Mouse (Mus musculus) liver, embryonic 16.5 days (tissue): ENCODE results near the gene Carmil1. TPM values are rescaled to one million over a fixed set of nuclear protein-coding genes. Genes with fewer than 3 reads are reported as not detected.

ENCODE experiments used
- ATAC-seq: fragments of 200-750 bp; cut with Nextera tagmentation; 2 replicates; pipeline ENCODE4 v1.8.0; 2017; ENCODE audit warnings: low read depth, mild to moderate bottlenecking, moderate number of reproducible peaks, moderate library complexity
- H3K27ac ChIP-seq: fragments of 300-500 bp; sonication (generic); 2 replicates; pipeline ENCODE4 v1.5.1; 2014; ENCODE audit warnings: mild to moderate bottlenecking, low read length
- H3K27me3 ChIP-seq: fragments of 300-500 bp; sonication (generic); 2 replicates; pipeline ENCODE4 v1.6.1; 2014; ENCODE audit warnings: low read depth, low read length, mixed read lengths; ENCODE audit not compliant: control insufficient read depth, insufficient read depth
- H3K36me3 ChIP-seq: fragments of 300-500 bp; sonication (generic); 2 replicates; pipeline ENCODE4 v1.6.1; 2014; ENCODE audit warnings: mild to moderate bottlenecking; ENCODE audit not compliant: control insufficient read depth, insufficient read depth
- H3K4me1 ChIP-seq: fragments of 300-500 bp; sonication (generic); 2 replicates; pipeline ENCODE4 v1.6.1; 2014; ENCODE audit warnings: low read depth, low read length, mixed read lengths; ENCODE audit not compliant: control insufficient read depth
- H3K4me2 ChIP-seq: fragments of 300-500 bp; sonication (generic); 2 replicates; pipeline ENCODE4 v1.6.1; 2014; ENCODE audit warnings: low read depth, low read length, mixed read lengths
- H3K4me3 ChIP-seq: fragments of 300-500 bp; sonication (generic); 2 replicates; pipeline ENCODE4 v1.5.1; 2014; ENCODE audit warnings: low read depth, mild to moderate bottlenecking, low read length
- H3K9ac ChIP-seq: fragments of 300-500 bp; sonication (generic); 2 replicates; pipeline ENCODE4 v1.6.1; 2014; ENCODE audit warnings: low read depth, low read length
- H3K9me3 ChIP-seq: fragments of 300-500 bp; sonication (generic); replicated peaks from 2 replicates; pipeline ENCODE4 v1.6.1; 2016; ENCODE audit warnings: low read length; ENCODE audit not compliant: control insufficient read depth
- WGBS: fragments of 180-500 bp; shearing (Covaris S2); extraction: QIAGEN DNeasy Blood & Tissue Kit; methylation state at CpG from one replicate; pipeline ENCODE4 v1.1.7; 2014; ENCODE audit not compliant: insufficient replicate concordance; 5-methylcytosine and 5-hydroxymethylcytosine counted together
- polyA plus RNA-seq: library from polyadenylated mRNA; unstranded; fragments of >200 nt; fragmentation: Nextera tagmentation; extraction: Ambion mirVana; gene quantifications from 2 replicates; pipeline ENCODE4 v1.2.1, GENCODE M21; 2015

Carmil1 gene
- polyA plus RNA-seq, 1 experiment from 2014 or later, result 5.4 TPM

GRCm38 (mm10) chr13:24199861-24200543 lies 80.6 kb downstream of the Carmil1 start:
- no peak overlapping the region for H3K27ac ChIP-seq
- ATAC-seq, result no peak
- 56% methylated on average over 7 of the region's 7 CpGs for WGBS
- H3K4me2 ChIP-seq, result no peak overlapping the region
- H3K4me1 ChIP-seq, result no peaks in the 10 kb centered on the region
- no peak overlapping the region for H3K9ac ChIP-seq
- H3K36me3 ChIP-seq, result no peaks in the 10 kb centered on the region
- no peak overlapping the region for H3K4me3 ChIP-seq
- no peaks in the 10 kb centered on the region for H3K27me3 ChIP-seq
- no peaks in the 10 kb centered on the region for H3K9me3 ChIP-seq

GRCm38 (mm10) chr13:24198396-24198924 lies 82.1 kb downstream of the Carmil1 start:
- Histone ChIP-seq H3K4me2 (no peak overlapping the region), H3K9me3 (peaks cover 6% of the 10 kb centered on the region), H3K36me3 (no peaks in the 10 kb centered on the region), H3K27ac (no peak overlapping the region), H3K27me3 (no peaks in the 10 kb centered on the region), H3K9ac (no peak overlapping the region), H3K4me1 (no peaks in the 10 kb centered on the region), H3K4me3 (no peak overlapping the region)
- ATAC-seq, result no peak
- WGBS, result 59% methylated on average over 2 of the region's 2 CpGs

- no peak for ATAC-seq
- no peaks in the 10 kb centered on the region for H3K27me3 ChIP-seq
- H3K4me3 ChIP-seq, result no peak overlapping the region
- WGBS, result 67% methylated on average over 3 of the region's 3 CpGs
- H3K36me3 ChIP-seq, result no peaks in the 10 kb centered on the region
- no peaks in the 10 kb centered on the region for H3K4me1 ChIP-seq
- H3K4me2 ChIP-seq, result no peak overlapping the region
- H3K27ac ChIP-seq, result no peak overlapping the region
- no peak overlapping the region for H3K9ac ChIP-seq
- peaks cover 9% of the 10 kb centered on the region for H3K9me3 ChIP-seq
Measured at GRCm38 (mm10) chr13:24195371-24195770, 85.2 kb downstream of the Carmil1 start.

- H3K36me3 ChIP-seq, result no peaks in the 10 kb centered on the region
- ATAC-seq, result no peak
- WGBS, result 68% methylated on average over 5 of the region's 5 CpGs
- H3K4me1 ChIP-seq, result no peaks in the 10 kb centered on the region
- H3K4me3 ChIP-seq, result no peak overlapping the region
- H3K27me3 ChIP-seq, result no peaks in the 10 kb centered on the region
- H3K9ac ChIP-seq, result no peak overlapping the region
- H3K4me2 ChIP-seq, result no peak overlapping the region
- peaks cover 9% of the 10 kb centered on the region for H3K9me3 ChIP-seq
- no peak overlapping the region for H3K27ac ChIP-seq
Measured at GRCm38 (mm10) chr13:24194018-24194417, 86.6 kb downstream of the Carmil1 start.

- Histone ChIP-seq H3K27me3 (no peaks in the 10 kb centered on the region), H3K27ac (no peak overlapping the region), H3K4me1 (no peaks in the 10 kb centered on the region), H3K36me3 (no peaks in the 10 kb centered on the region), H3K4me2 (no peak overlapping the region), H3K9ac (no peak overlapping the region), H3K4me3 (no peak overlapping the region), H3K9me3 (peaks cover 9% of the 10 kb centered on the region)
- no peak for ATAC-seq
- WGBS, result 65% methylated on average over 9 of the region's 9 CpGs
Measured at GRCm38 (mm10) chr13:24190875-24191663, 89.5 kb downstream of the Carmil1 start.

DNA sequence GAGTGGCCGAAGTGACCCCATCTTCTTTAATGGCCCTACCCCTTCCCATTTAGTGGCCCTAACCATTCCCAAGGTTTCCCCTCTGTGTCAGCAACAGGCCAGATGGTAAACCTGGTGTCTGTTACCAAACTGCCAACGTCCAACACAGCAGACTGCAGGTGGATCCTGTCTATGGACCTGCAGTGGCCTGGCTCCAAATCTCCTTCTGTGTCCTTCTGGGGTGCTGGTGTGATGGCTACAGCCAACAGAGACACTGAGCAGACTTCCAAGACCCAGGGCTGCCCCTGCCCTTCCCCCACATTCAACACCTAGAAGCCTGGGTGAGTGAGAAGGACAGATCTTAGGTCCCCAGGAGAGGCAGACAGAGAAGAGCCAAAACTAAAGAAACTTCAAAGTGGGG lies 93.6 kb downstream of the Carmil1 start:
- WGBS, result 34% methylated on average over 2 of the region's 2 CpGs
- no peaks in the 10 kb centered on the region for H3K9me3 ChIP-seq
- H3K4me2 ChIP-seq, result no peak overlapping the region
- no peak for ATAC-seq
- no peak overlapping the region for H3K27ac ChIP-seq
- no peaks in the 10 kb centered on the region for H3K4me1 ChIP-seq
- no peaks in the 10 kb centered on the region for H3K36me3 ChIP-seq
- H3K4me3 ChIP-seq, result no peak overlapping the region
- H3K9ac ChIP-seq, result no peak overlapping the region
- no peaks in the 10 kb centered on the region for H3K27me3 ChIP-seq

GRCm38 (mm10) chr13:24185641-24186040 lies 95.0 kb downstream of the Carmil1 start:
- no peak for ATAC-seq
- 50% methylated on average over 3 of the region's 3 CpGs for WGBS

DNA sequence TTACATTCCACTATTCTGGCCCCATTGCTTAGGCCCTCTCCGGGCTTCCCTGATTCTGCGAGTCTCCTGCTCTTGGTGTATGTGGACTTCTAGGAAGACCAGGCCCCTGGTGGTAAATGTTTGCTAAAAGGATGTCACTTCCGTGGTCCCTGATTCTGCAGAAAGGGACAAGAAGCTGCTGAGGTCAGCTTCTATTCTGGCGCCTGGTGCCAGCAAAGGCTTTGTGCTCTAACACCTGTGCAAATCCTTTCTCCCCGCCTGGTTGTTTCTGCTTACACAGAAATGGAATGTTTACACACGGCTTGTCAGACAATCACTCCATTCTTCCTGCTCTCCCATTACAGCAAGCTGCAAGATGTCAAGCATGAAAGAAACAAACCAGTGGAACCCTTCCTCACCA lies 97.7 kb downstream of the Carmil1 start:
- no peak overlapping the region for H3K4me2 ChIP-seq
- no peak overlapping the region for H3K27ac ChIP-seq
- no peaks in the 10 kb centered on the region for H3K9me3 ChIP-seq
- H3K27me3 ChIP-seq, result no peaks in the 10 kb centered on the region
- WGBS, result 67% methylated on average over 6 of the region's 6 CpGs
- no peak for ATAC-seq
- no peak overlapping the region for H3K9ac ChIP-seq
- H3K4me3 ChIP-seq, result no peak overlapping the region
- H3K4me1 ChIP-seq, result no peaks in the 10 kb centered on the region
- no peaks in the 10 kb centered on the region for H3K36me3 ChIP-seq

More at GRCm38 (mm10) chr13:24185641-24186040, 95.0 kb downstream of the Carmil1 start:
- H3K27ac ChIP-seq, result no peak overlapping the region
- H3K9me3 ChIP-seq, result no peaks in the 10 kb centered on the region
- no peaks in the 10 kb centered on the region for H3K36me3 ChIP-seq
- H3K4me3 ChIP-seq, result no peak overlapping the region
- no peak overlapping the region for H3K9ac ChIP-seq
- no peak overlapping the region for H3K4me2 ChIP-seq
- H3K27me3 ChIP-seq, result no peaks in the 10 kb centered on the region
- H3K4me1 ChIP-seq, result no peaks in the 10 kb centered on the region

DNA sequence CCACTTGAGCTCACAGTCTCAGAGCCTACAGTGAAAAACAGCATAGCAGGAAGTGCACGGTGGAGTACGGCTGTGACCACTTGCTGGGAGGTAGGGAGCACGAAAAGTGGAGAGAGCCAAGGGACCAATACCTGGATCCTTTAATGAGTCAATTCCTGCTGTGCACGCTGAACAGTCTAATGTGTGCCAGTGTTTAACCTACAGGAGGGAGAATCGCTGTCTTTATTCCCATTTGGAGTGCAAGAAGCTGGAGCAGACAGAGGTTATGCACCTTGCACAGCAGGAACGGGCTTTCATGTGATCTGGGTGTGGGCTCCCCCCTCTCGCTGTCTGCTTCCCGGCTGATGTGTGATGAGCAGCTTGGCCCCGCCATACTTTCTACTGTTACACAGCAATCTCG lies 101.1 kb downstream of the Carmil1 start:
- Histone ChIP-seq H3K4me2 (no peak overlapping the region), H3K9me3 (no peaks in the 10 kb centered on the region), H3K4me1 (no peaks in the 10 kb centered on the region), H3K4me3 (no peak overlapping the region), H3K36me3 (no peaks in the 10 kb centered on the region), H3K27me3 (no peaks in the 10 kb centered on the region), H3K27ac (no peak overlapping the region), H3K9ac (no peak overlapping the region)
- ATAC-seq, result no peak
- 71% methylated on average over 10 of the region's 10 CpGs for WGBS
